Mouse (Mus musculus) hindbrain, embryonic 12.5 days (tissue): ENCODE results near the gene Ppfibp1. TPM values are rescaled to one million over a fixed set of nuclear protein-coding genes. Genes with fewer than 3 reads are reported as not detected.

Experiments used
- ATAC-seq: fragments of 200-750 bp; cut with Nextera tagmentation; 2 replicates; pipeline ENCODE4 v1.8.0; 2017; ENCODE audit warnings: moderate TSS enrichment; ENCODE audit not compliant: low FRiP score
- H3K27ac ChIP-seq: fragments of 300-500 bp; sonication (generic); 2 replicates; pipeline ENCODE4 v1.5.1; 2016; ENCODE audit warnings: mild to moderate bottlenecking
- H3K27me3 ChIP-seq: fragments of 300-500 bp; sonication (generic); 2 replicates; pipeline ENCODE4 v1.6.1; 2016; ENCODE audit warnings: mild to moderate bottlenecking
- H3K36me3 ChIP-seq: fragments of 300-500 bp; sonication (generic); 2 replicates; pipeline ENCODE4 v1.6.1; 2016; ENCODE audit warnings: mild to moderate bottlenecking
- H3K4me1 ChIP-seq: fragments of 300-500 bp; sonication (generic); 2 replicates; pipeline ENCODE4 v1.6.1; 2016
- H3K4me2 ChIP-seq: fragments of 300-500 bp; sonication (generic); replicated peaks from 2 replicates; pipeline ENCODE4 v1.6.1; 2016; ENCODE audit warnings: mild to moderate bottlenecking
- H3K4me3 ChIP-seq: fragments of 300-500 bp; sonication (generic); 2 replicates; pipeline ENCODE4 v1.5.1; 2016; ENCODE audit warnings: mild to moderate bottlenecking
- H3K9ac ChIP-seq: fragments of 300-500 bp; sonication (generic); 2 replicates; pipeline ENCODE4 v1.6.1; 2016; ENCODE audit warnings: mild to moderate bottlenecking, moderate library complexity
- H3K9me3 ChIP-seq: fragments of 300-500 bp; sonication (generic); replicated peaks from 2 replicates; pipeline ENCODE4 v1.6.1; 2016; ENCODE audit warnings: mild to moderate bottlenecking
- whole genome bisulfite sequencing: fragments of 180-500 bp; shearing (Covaris S2); methylation state at CpG from one replicate; pipeline ENCODE4 v1.1.7; 2016; 5-methylcytosine and 5-hydroxymethylcytosine counted together
- polyA plus RNA-seq: library from polyadenylated mRNA; unstranded; fragments of >200 nt; fragmentation: Nextera tagmentation; extraction: Ambion mirVana; gene quantifications from 2 replicates; pipeline ENCODE4 v1.2.1, GENCODE M21; 2016

The Ppfibp1 gene
- polyA plus RNA-seq, 1 experiment from 2014 or later = 38.6 TPM

DNA sequence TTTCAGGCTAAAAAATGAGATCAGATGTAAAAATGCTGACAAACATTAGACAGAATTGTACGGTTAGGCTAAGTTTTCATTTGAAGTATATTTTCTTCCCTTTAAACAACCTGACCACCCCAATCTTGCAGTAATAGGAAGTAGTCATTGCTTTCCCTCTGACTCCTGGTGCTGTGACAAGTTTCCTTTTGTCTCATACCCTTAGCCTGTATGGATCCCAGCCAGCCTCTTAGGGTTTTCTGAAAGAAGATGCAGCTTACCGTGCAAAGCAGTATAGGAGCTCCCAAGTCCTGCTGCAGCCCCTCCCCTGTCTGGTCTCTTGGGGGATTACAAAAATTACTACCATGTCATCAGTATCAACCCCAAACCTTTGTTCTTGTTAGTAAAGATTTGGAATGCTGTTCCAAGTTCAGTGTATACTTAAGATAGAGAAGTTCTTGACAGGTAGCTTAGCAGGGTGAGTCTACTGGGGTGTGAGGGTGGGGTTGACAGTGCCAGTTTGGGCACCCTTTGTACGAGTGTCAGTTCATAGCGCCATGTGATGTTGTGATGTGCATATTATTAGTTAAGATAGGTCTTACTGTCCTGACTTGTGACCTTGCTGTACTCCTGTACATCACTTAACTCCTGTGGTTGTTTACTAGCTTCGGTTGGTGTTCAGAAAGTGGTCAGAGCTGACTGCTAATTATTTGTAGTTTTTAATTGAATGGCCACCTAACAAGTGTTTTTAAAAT, 18.9 kb downstream of the Ppfibp1 start:
- Histone ChIP-seq H3K9me3 (no peaks in the 10 kb centered on the region), H3K4me3 (no peak overlapping the region), H3K27ac (no peak overlapping the region), H3K27me3 (no peaks in the 10 kb centered on the region), H3K36me3 (no peaks in the 10 kb centered on the region), H3K4me1 (no peaks in the 10 kb centered on the region), H3K4me2 (no peak overlapping the region), H3K9ac (no peak overlapping the region)
- no peak for ATAC-seq
- WGBS = 84% methylated on average over 5 of the region's 5 CpGs

DNA sequence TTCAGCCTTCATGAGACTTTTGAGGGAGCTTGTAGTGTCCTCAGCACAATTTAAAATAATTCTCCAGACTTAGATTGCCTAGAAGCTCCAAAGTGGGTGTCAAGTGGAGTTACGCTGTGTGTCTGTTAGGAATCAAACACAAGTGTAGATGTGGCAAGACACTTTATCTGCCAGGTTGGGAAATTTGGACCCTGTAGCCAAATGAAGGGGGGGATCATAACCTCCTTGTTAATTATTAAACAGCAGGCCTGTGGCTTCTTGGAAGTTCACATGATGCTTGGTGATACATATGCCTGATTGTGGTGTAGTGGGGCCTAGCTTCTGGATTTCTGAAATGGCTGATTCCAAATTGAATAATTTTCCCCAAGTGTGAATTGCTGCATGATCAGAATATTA, 19.5 kb downstream of the Ppfibp1 start:
- H3K4me3 ChIP-seq = no peak overlapping the region
- H3K9ac ChIP-seq = no peak overlapping the region
- H3K4me2 ChIP-seq = no peak overlapping the region
- H3K9me3 ChIP-seq = no peaks in the 10 kb centered on the region
- peaks cover under 1% of the 10 kb centered on the region; the same call in 1 of the 2 replicates for H3K4me1 ChIP-seq
- ATAC-seq = no peak
- no peaks in the 10 kb centered on the region for H3K36me3 ChIP-seq
- H3K27ac ChIP-seq = no peak overlapping the region
- WGBS = 95% methylated on average over 1 of the region's 1 CpGs
- H3K27me3 ChIP-seq = no peaks in the 10 kb centered on the region

DNA sequence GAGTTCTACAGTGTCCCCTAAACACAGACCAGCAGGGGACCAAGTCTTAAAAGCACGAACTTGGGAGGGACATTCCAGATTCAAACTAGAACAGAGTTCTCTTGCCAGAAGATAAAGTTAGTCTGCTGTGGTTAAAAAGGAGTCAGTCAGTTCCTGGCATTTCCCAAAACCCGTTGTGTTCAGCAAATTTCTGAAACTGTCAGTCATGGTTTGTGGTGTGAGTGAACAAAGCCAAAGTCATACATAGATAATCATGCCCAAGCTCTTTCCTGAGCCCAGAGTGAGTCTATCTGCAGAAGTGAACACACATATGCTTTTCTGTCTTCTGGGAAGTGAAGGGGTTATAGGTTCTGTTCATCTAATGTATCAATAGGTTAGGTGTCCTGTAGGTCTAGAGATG, 20.5 kb downstream of the Ppfibp1 start:
- no peaks in the 10 kb centered on the region for H3K27me3 ChIP-seq
- no peak for ATAC-seq
- H3K4me1 ChIP-seq = peaks cover 5% of the 10 kb centered on the region; the same call in 1 of the 2 replicates
- H3K9ac ChIP-seq = no peak overlapping the region
- H3K36me3 ChIP-seq = no peaks in the 10 kb centered on the region
- H3K9me3 ChIP-seq = no peaks in the 10 kb centered on the region
- 71% methylated on average over 2 of the region's 2 CpGs for WGBS
- H3K4me2 ChIP-seq = no peak overlapping the region
- H3K27ac ChIP-seq = no peak overlapping the region
- no peak overlapping the region for H3K4me3 ChIP-seq

DNA sequence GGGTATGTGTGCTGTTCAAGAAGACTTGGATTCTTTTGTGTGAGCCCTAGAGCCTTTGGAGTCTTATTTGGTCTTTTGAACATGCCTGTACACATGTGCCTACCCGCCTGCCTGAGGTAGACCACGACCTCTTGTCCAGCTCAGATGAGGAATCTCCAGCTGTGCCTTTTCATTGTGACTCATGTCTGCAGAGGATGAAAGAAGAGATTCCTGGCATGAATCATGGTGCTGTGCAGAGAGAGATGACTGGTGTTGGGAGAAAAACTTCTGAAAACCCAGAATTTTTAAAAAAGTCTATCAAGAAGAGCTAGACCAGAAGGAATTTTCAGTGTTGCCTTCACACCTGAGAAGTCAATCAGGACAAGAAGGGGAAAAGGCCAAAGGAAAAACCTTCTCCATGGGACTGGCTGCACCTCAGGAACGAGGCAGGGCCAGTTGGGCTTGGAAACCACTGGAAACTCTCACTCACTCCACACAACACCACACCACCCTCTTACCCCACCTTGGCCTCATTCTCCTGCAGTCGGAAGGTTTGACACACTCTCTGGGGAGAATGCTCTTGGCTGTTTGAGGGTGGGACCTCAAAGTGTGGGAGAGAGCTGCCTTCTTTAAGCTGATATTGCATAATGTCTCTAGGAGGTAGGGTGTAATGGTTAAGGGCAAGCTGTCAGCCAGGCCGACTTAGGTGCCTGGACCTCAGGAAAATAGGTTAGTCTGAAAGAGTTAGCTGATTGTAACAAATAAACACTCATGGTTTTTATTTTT, 21.6 kb downstream of the Ppfibp1 start:
- Histone ChIP-seq H3K36me3 (no peaks in the 10 kb centered on the region), H3K9me3 (no peaks in the 10 kb centered on the region)
- 83% methylated on average over 5 of the region's 5 CpGs for WGBS

DNA sequence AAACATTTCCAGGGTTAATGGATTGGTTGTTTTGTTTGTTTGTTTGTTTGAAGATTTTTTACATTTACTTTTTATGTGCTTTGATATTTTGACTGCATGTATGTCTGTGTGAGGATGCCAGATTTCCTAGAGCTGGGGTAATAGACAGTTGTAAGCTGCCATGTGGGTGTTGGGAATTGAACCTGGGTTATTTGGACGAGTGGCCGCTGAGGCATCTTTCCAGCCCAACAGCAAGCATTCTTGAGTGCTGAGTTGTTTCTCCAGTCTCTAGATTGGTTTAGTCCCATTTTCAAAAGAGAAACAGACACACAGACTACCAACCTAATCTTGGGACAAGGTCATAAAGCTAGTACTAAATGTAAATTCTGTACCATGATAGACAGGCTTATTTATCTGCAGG, 22.5 kb downstream of the Ppfibp1 start:
- H3K9ac ChIP-seq = no peak overlapping the region
- no peak overlapping the region for H3K4me2 ChIP-seq
- no peak overlapping the region for H3K27ac ChIP-seq
- no peak overlapping the region for H3K4me3 ChIP-seq
- no peaks in the 10 kb centered on the region for H3K36me3 ChIP-seq
- peaks cover 5% of the 10 kb centered on the region; the same call in 1 of the 2 replicates for H3K4me1 ChIP-seq
- no peaks in the 10 kb centered on the region for H3K9me3 ChIP-seq
- no peak for ATAC-seq
- no peaks in the 10 kb centered on the region for H3K27me3 ChIP-seq
- 91% methylated on average over 2 of the region's 2 CpGs for WGBS

More for the DNA sequence above, 21.6 kb downstream of the Ppfibp1 start:
- no peaks in the 10 kb centered on the region for H3K27me3 ChIP-seq
- H3K4me2 ChIP-seq = no peak overlapping the region
- H3K4me1 ChIP-seq = peaks cover 5% of the 10 kb centered on the region; the same call in 1 of the 2 replicates
- H3K27ac ChIP-seq = no peak overlapping the region
- no peak for ATAC-seq
- no peak overlapping the region for H3K4me3 ChIP-seq
- no peak overlapping the region for H3K9ac ChIP-seq

DNA sequence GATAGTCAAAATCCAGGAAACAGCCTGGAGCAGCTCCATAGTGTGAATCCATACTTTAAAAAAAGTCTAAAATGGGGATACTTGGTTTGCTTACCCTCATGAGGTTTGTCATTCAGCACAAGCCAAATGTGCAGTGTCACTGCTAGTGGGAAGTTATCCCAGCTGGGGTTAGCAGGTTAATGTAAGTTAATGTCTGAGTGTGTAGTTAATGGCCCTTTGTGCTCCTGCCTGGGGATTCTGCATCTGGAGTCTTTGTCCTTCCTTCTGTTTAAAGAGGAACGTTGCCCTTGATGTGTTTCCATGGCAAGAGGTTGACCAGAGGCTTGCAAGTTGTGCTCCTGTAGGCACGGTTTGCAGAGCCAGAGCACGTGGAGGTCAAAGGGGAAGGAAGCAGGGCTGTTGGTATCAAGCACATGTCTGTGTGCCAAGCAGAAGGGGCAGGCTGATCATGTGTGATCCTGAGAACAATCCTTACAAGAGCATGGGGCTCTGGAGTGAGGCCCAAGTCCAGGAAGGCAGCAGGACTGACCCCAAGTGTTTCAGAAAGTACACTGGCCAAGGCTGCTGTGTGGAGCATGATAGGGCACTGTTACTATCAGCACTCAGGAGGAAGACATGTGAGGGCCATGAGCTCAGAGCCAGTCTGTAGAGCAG, 24.7 kb downstream of the Ppfibp1 start:
- H3K36me3 ChIP-seq = no peaks in the 10 kb centered on the region
- no peak for ATAC-seq
- H3K9me3 ChIP-seq = no peaks in the 10 kb centered on the region
- H3K4me2 ChIP-seq = no peak overlapping the region
- H3K27me3 ChIP-seq = no peaks in the 10 kb centered on the region
- peaks cover 5% of the 10 kb centered on the region; the same call in 1 of the 2 replicates for H3K4me1 ChIP-seq
- 10% methylated on average over 3 of the region's 3 CpGs for WGBS
- no peak overlapping the region for H3K4me3 ChIP-seq
- no peak overlapping the region for H3K9ac ChIP-seq
- H3K27ac ChIP-seq = no peak overlapping the region; the same call in 1 of the 2 replicates

DNA sequence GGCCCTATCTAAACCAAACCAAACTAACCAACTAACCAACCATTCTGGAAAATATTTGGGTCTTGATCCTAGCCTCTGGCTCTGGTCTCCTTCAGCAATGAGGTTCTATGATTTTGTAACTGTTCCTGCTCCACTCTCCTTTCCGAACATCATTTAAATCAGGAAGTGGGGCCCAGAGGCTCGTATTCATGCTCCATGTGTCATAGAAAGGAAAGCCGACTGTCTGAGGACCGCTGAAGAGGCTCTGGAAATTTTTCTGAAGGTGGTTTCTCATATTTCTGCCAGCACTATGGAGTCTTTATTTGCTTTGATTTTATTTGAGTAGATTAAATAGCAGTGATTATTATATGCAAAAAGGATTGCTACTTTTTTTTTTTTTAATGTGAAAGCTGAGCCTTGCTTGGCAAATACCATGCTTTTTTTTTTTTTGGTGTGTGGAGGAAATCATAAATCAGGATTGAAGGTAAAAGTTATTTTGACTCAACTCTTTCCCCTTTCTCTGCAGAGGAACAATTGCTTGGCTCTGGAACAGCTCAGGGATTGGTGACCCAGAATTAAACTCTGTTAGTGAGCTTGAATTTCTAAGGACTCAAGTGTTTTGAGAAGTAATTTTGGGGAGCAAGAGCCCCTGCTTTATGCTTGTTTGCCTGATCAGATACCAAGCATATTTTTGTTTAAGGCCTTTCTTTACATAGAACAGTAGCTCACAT, 25.4 kb downstream of the Ppfibp1 start:
- Histone ChIP-seq H3K4me3 (no peak overlapping the region), H3K27me3 (no peaks in the 10 kb centered on the region), H3K9ac (no peak overlapping the region), H3K27ac (no peak overlapping the region), H3K9me3 (no peaks in the 10 kb centered on the region), H3K4me2 (no peak overlapping the region), H3K36me3 (no peaks in the 10 kb centered on the region), H3K4me1 (peaks cover 5% of the 10 kb centered on the region; the same call in 1 of the 2 replicates)
- WGBS = 59% methylated on average over 4 of the region's 4 CpGs
- no peak for ATAC-seq

DNA sequence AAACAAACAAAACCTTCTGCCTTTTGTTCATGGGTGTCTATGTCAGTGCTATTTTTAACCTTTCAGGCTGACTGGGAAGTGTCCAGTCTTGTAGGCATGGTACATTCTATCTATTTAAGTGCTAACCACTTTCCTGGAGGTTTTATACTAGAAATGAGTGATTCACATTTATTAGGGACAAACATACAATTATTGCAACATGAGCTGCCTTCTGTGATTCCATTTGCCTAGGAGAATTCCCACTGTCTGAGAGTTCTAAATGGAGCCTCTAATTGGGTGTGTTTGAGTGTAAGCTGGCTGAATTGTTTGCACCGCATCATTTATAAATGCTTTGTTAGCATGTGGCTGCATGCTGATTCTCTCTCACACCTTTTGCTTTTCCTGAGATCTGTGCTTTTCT, 27.5 kb downstream of the Ppfibp1 start:
- peaks cover 5% of the 10 kb centered on the region; the same call in 1 of the 2 replicates for H3K4me1 ChIP-seq
- ATAC-seq = no peak
- H3K27me3 ChIP-seq = no peaks in the 10 kb centered on the region
- no peaks in the 10 kb centered on the region for H3K9me3 ChIP-seq
- H3K4me2 ChIP-seq = no peak overlapping the region
- H3K4me3 ChIP-seq = no peak overlapping the region
- no peak overlapping the region for H3K27ac ChIP-seq
- WGBS = 91% methylated on average over 1 of the region's 1 CpGs
- no peaks in the 10 kb centered on the region for H3K36me3 ChIP-seq
- H3K9ac ChIP-seq = no peak overlapping the region

DNA sequence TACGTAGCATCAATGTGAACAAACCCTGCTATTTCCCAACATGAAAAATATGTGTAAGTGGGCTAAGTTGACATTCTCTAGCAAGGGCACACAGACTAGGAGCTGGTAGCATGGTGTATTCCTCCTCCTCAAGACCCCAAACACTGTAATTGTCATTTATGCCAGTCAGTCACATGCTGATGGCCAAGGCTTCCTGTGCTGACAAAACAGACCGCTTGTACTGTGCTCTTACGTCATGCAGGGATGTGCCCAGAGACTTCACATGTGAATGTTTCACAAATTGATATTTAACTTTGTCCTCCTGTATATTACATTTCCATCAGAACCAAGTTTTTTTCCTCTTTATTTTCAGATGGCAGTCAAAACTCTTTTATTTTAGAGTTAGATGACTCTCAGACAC, 29.1 kb downstream of the Ppfibp1 start:
- H3K4me1 ChIP-seq = peaks cover 5% of the 10 kb centered on the region; the same call in 1 of the 2 replicates
- H3K36me3 ChIP-seq = no peaks in the 10 kb centered on the region
- no peaks in the 10 kb centered on the region for H3K9me3 ChIP-seq
- no peak overlapping the region for H3K9ac ChIP-seq
- no peak for ATAC-seq
- no peak overlapping the region for H3K27ac ChIP-seq
- WGBS = 79% methylated on average over 3 of the region's 3 CpGs
- no peaks in the 10 kb centered on the region for H3K27me3 ChIP-seq
- H3K4me3 ChIP-seq = no peak overlapping the region
- no peak overlapping the region for H3K4me2 ChIP-seq

DNA sequence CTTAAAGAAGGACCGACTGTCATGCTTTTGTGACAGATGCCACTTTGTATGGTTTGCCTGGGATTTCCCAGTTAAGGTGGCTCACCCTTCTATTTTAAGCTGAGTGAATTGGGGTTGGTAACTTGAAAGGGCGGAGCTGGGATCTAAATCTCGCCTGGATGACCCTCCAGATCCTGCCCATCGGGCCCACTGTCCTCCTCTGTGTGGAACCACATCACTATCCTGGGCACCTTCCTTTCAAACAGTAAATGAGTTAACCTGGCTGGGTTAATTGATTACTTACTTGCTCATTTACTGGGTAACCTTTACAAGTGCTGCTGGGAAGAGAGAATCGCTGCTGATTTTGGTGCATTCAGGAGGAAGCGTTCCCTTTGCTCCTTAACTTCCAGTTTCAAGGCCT, 30.1 kb downstream of the Ppfibp1 start:
- WGBS = 84% methylated on average over 6 of the region's 6 CpGs

DNA sequence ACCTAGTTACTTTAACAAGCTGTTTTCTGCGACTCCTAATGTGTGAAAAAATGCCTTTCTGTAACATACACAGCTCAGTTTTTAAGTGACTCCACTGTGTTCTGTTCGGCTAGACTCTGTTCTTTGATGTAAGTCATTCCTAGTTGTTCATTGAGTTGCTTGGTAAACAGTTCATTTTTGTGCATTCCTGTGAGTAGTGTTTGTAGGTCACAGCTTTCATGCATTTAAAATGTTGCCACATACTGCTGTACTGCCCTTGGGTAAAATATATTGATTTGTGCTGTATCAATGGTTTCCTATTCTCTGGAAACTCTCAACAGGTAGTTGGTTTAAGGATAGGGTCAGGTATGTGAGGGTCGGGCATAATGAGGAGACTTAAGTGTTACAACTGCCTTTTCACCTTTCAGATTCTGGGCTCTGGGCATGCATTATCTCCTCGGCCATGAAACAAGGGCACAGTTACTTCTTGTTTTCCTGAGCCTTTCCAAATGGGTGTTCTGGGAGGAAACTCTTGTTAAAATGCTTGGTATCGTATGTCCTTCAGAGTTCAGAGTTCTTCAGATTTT, 38.2 kb downstream of the Ppfibp1 start:
- Histone ChIP-seq H3K9me3 (no peaks in the 10 kb centered on the region), H3K27ac (no peak overlapping the region), H3K9ac (no peak overlapping the region), H3K4me3 (no peak overlapping the region), H3K4me2 (no peak overlapping the region), H3K36me3 (no peaks in the 10 kb centered on the region), H3K27me3 (no peaks in the 10 kb centered on the region), H3K4me1 (peaks cover 8% of the 10 kb centered on the region)
- 78% methylated on average over 5 of the region's 5 CpGs for WGBS
- ATAC-seq = no peak

More for the DNA sequence above, 30.1 kb downstream of the Ppfibp1 start:
- Histone ChIP-seq H3K27ac (no peak overlapping the region), H3K4me1 (no peaks in the 10 kb centered on the region), H3K27me3 (no peaks in the 10 kb centered on the region), H3K9me3 (no peaks in the 10 kb centered on the region), H3K36me3 (no peaks in the 10 kb centered on the region), H3K9ac (no peak overlapping the region), H3K4me3 (no peak overlapping the region), H3K4me2 (no peak overlapping the region)
- no peak for ATAC-seq
